Mouse (Mus musculus): ENCODE results near the gene Arfgap3. TPM values are rescaled to one million over a fixed set of nuclear protein-coding genes. Genes with fewer than 3 reads are reported as not detected.

Arfgap3 gene
- total and polyA plus RNA-seq, 3 experiments, result 8.2 to 12.4 TPM; not detected in 1

DNA sequence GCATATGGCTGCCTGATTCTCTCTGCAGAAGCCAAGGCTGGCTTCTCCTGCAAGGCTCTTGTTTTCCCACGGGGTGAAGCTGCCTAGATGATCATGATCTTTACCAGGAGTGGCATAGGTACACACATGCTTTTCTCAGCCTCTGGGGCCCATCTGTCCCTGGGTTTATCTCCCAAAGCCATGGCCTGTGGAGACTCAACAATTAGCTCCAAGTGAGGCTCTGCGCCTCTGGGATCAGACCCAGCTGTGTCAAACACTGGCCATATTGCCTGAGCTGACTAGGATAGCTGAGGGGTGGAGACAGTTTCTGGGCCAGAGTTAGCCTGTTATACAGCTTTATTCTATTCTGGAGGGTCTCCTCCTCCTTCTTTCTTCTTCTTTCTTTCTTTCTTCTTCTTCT lies 59.1 kb downstream of the Arfgap3 start:
- H3K4me1 ChIP-seq (ENCODE audit: control insufficient read depth in 1 of 2, insufficient read depth in 2 of 2, low read length in 2 of 2), result peaks cover 6 to 17% of the 10 kb centered on the region in 2 experiments; a peak in 3 of 4 replicates
- TF ChIP-seq USF1 (IDR thresholded peaks at IDR 0.05; ENCODE audit: low read depth, low read length) (no peak), ZMIZ1 (IDR thresholded peaks at IDR 0.05; ENCODE audit: low read depth, low read length) (no peak), TAL1 (IDR thresholded peaks at IDR 0.05; ENCODE audit: low read length) (no peak), NRF1 (IDR thresholded peaks at IDR 0.05; ENCODE audit: insufficient read depth, low read depth, low read length, poor library complexity, severe bottlenecking) (no peak), POLR2A (IDR thresholded peaks at IDR 0.05; ENCODE audit: control insufficient read depth in 1 of 2, insufficient read depth in 1 of 2, low read depth in 1 of 2, low read length in 2 of 2, poor library complexity in 1 of 2) (no peak), MEF2A (IDR thresholded peaks at IDR 0.05; ENCODE audit: extremely low read depth, insufficient replicate concordance, low read depth, low read length, poor library complexity, severe bottlenecking) (no peak), SIN3A (IDR thresholded peaks at IDR 0.05; ENCODE audit: low read length) (no peak), CHD2 (IDR thresholded peaks at IDR 0.05; ENCODE audit: low read length) (no peak), BHLHE40 (IDR thresholded peaks at IDR 0.05; ENCODE audit: borderline replicate concordance, low read depth, low read length) (no peak), MAFK (IDR thresholded peaks at IDR 0.05; ENCODE audit: borderline replicate concordance, low read depth, low read length) (no peak)
- H3K79me2 ChIP-seq (ENCODE audit: control insufficient read depth, insufficient read depth, low read length, poor library complexity), result no peaks in the 10 kb centered on the region
- H3K9me3 ChIP-seq (replicated peaks; ENCODE audit: insufficient read depth, low read length), result no peaks in the 10 kb centered on the region
- peaks cover 0 to 10% of the 10 kb centered on the region in 2 experiments; a peak in 2 of 4 replicates for H3K36me3 ChIP-seq (ENCODE audit: control insufficient read depth in 1 of 2, insufficient read depth in 2 of 2, low read length in 2 of 2)
- H3K27ac ChIP-seq (ENCODE audit: control insufficient read depth, low read depth, low read length), result no peak overlapping the region
- no peak overlapping the region for H3K4me3 ChIP-seq (ENCODE audit: control insufficient read depth in 1 of 2, insufficient read depth in 1 of 2, low read depth in 2 of 2, low read length in 2 of 2)
- no peak overlapping the region for H3K9ac ChIP-seq (ENCODE audit: control insufficient read depth, low read depth, low read length, poor library complexity, severe bottlenecking)
- no peak for DNase-seq (ENCODE audit: low read depth, low spot score)
- no peaks in the 10 kb centered on the region; a peak in 1 of 4 replicates for H3K27me3 ChIP-seq (ENCODE audit: control insufficient read depth in 1 of 2, insufficient read depth in 2 of 2, low read length in 2 of 2)

DNA sequence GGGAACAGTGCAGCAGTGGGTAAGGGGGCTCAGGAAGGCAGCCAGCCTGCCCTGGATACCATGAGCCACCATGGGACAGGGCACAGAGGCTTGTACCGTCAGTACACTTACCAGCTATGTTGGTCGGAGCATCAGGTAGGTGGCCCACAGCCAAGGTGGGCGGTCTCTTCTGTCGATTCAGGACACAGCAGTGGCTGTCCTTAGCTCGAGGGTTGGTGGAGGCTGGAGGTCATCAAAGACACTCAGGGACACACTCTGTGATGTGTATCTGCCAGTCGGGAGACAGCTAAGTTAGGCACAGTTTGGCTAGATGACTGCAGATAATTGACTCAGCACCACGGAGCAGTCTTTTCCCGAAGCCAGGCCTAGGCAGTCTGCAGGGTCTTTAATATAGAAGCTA lies 65.2 kb downstream of the Arfgap3 start:
- Histone ChIP-seq H3K27ac (ENCODE audit: control insufficient read depth, low read depth, low read length) (no peak overlapping the region), H3K4me3 (ENCODE audit: control insufficient read depth in 1 of 2, insufficient read depth in 1 of 2, low read depth in 2 of 2, low read length in 2 of 2) (no peak overlapping the region), H3K79me2 (ENCODE audit: control insufficient read depth, insufficient read depth, low read length, poor library complexity) (no peaks in the 10 kb centered on the region), H3K9me3 (replicated peaks; ENCODE audit: insufficient read depth, low read length) (no peaks in the 10 kb centered on the region), H3K9ac (ENCODE audit: control insufficient read depth, low read depth, low read length, poor library complexity, severe bottlenecking) (no peak overlapping the region), H3K27me3 (ENCODE audit: control insufficient read depth in 1 of 2, insufficient read depth in 2 of 2, low read length in 2 of 2) (no peaks in the 10 kb centered on the region; a peak in 1 of 4 replicates), H3K4me1 (ENCODE audit: control insufficient read depth in 1 of 2, insufficient read depth in 2 of 2, low read length in 2 of 2) (no peaks in the 10 kb centered on the region), H3K36me3 (ENCODE audit: control insufficient read depth in 1 of 2, insufficient read depth in 2 of 2, low read length in 2 of 2) (no peaks in the 10 kb centered on the region)
- no peak for DNase-seq (ENCODE audit: low read depth, low spot score)
- no peak for TF ChIP-seq CHD1 (IDR thresholded peaks at IDR 0.05; ENCODE audit: low read depth, low read length)
- no peak for TF ChIP-seq ZKSCAN1 (IDR thresholded peaks at IDR 0.05; ENCODE audit: low read depth, low read length)
- TF ChIP-seq JUND (IDR thresholded peaks at IDR 0.05; ENCODE audit: low read depth, low read length), result no peak
- no peak for TF ChIP-seq TBP (IDR thresholded peaks at IDR 0.05; ENCODE audit: low read depth, low read length)
- no peak for TF ChIP-seq USF1 (IDR thresholded peaks at IDR 0.05; ENCODE audit: low read depth, low read length)
- no peak for TF ChIP-seq MYB (IDR thresholded peaks at IDR 0.05; ENCODE audit: low read depth, low read length)
- no peak for TF ChIP-seq EP300 (IDR thresholded peaks at IDR 0.05; ENCODE audit: low read depth in 1 of 2, low read length in 2 of 2)
- TF ChIP-seq TAL1 (IDR thresholded peaks at IDR 0.05; ENCODE audit: low read length), result no peak
- no peak for TF ChIP-seq ZNF384 (IDR thresholded peaks at IDR 0.05; ENCODE audit: low read depth, low read length)
- TF ChIP-seq GATA1 (IDR thresholded peaks at IDR 0.05; ENCODE audit: low read depth, low read length), result no peak

All from MEL (cell line).